Mouse (Mus musculus): ENCODE measurements around the gene Mllt3. TPM values are rescaled to one million over a fixed set of nuclear protein-coding genes. Genes with fewer than 3 reads are reported as not detected.

The Mllt3 gene
- polyA plus RNA-seq, 1 experiment = 5.1 TPM

DNA sequence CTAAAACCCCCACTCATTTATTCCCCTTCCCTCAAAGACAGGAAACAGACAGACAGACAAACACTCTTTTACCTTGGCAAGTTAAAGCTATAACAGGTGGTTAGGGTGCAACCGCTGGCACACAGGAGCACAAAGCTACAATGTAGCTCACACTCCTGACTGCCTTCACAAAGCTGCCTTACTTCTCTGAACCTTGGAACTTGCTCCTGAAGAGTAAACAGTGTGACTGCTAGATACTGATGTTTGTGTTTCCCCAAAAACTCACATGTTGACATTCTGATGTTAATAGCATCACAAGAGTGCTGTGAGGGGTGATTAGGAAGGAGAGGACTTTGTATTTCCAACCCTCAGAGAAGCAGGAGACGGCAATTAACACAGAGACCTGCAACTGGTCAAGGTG, 151.6 kb downstream of the Mllt3 start:
- Histone ChIP-seq H3K27ac (ENCODE audit: insufficient read depth, low read depth, low read length) (peak overlapping the region; percentile 39; the same call in 1 of the 2 replicates), H3K36me3 (ENCODE audit: control insufficient read depth, insufficient read depth, low read length) (no peaks in the 10 kb centered on the region), H3K4me3 (ENCODE audit: low read depth, low read length) (no peak overlapping the region), H3K4me1 (ENCODE audit: control insufficient read depth, insufficient read depth, insufficient read length, low read length) (peaks cover 22% of the 10 kb centered on the region; the same call in 1 of the 2 replicates), H3K27me3 (ENCODE audit: control insufficient read depth, insufficient read depth, low read length) (no peaks in the 10 kb centered on the region)
- whole genome bisulfite sequencing = 27% methylated on average over 2 of the region's 2 CpGs
- TF ChIP-seq POLR2A (IDR thresholded peaks at IDR 0.05; ENCODE audit: low read depth, low read length) = no peak
- no peak for TF ChIP-seq CTCF (IDR thresholded peaks at IDR 0.05; ENCODE audit: extremely low read depth, insufficient read length, insufficient replicate concordance, low read depth, low read length)

DNA sequence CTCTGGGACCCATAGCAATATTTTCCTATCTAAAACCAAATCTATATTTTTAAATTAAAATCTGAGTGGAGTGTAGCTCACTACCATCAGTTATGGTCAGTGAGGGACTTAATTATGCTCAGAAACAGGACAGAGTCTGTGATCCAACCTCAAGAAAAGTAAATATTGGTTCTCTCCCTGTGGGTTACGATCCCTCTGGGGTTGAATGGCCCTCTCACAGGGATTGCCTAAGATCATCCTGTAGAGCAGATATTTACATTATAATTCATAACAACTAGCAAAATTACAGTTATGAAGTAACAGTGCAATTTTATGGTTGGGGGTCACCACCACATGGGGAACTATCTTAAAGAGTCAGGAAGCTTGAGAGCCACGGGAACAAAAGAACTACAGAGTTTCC, 152.9 kb downstream of the Mllt3 start:
- TF ChIP-seq CTCF (IDR thresholded peaks at IDR 0.05; ENCODE audit: extremely low read depth, insufficient read length, insufficient replicate concordance, low read depth, low read length) = no peak
- TF ChIP-seq POLR2A (IDR thresholded peaks at IDR 0.05; ENCODE audit: low read depth, low read length) = no peak
- no peaks in the 10 kb centered on the region for H3K36me3 ChIP-seq (ENCODE audit: control insufficient read depth, insufficient read depth, low read length)
- no peak overlapping the region for H3K4me3 ChIP-seq (ENCODE audit: low read depth, low read length)
- H3K27ac ChIP-seq (ENCODE audit: insufficient read depth, low read depth, low read length) = no peak overlapping the region
- WGBS = 78% methylated on average over 2 of the region's 2 CpGs
- peaks cover 15% of the 10 kb centered on the region; the same call in 1 of the 2 replicates for H3K4me1 ChIP-seq (ENCODE audit: control insufficient read depth, insufficient read depth, insufficient read length, low read length)
- H3K27me3 ChIP-seq (ENCODE audit: control insufficient read depth, insufficient read depth, low read length) = no peaks in the 10 kb centered on the region

DNA sequence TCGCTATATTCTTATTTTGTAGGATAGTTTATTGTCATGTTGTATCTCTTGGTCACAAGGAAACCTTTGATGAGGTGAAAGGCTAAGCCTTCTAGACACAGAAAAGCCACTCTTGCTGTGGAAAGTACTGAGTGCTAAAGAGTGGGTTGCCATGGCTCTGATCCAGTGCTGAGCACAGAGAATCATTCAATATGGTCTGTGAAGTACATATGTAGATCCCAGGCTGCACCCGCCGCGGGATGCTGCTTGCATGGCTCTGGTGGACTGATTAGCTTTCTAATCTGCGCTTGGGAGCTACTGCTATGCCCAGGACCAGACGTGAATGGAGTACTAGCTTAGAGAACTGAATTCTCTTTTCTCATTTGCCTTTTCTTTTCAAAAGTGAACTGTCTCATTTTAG, 154.5 kb downstream of the Mllt3 start:
- Histone ChIP-seq H3K27ac (ENCODE audit: insufficient read depth, low read depth, low read length) (no peak overlapping the region), H3K4me3 (ENCODE audit: low read depth, low read length) (no peak overlapping the region), H3K4me1 (ENCODE audit: control insufficient read depth, insufficient read depth, insufficient read length, low read length) (peaks cover 15% of the 10 kb centered on the region; the same call in 1 of the 2 replicates), H3K36me3 (ENCODE audit: control insufficient read depth, insufficient read depth, low read length) (no peaks in the 10 kb centered on the region), H3K27me3 (ENCODE audit: control insufficient read depth, insufficient read depth, low read length) (no peaks in the 10 kb centered on the region)
- WGBS = 87% methylated on average over 6 of the region's 6 CpGs
- TF ChIP-seq CTCF (IDR thresholded peaks at IDR 0.05; ENCODE audit: extremely low read depth, insufficient read length, insufficient replicate concordance, low read depth, low read length) (no peak), POLR2A (IDR thresholded peaks at IDR 0.05; ENCODE audit: low read depth, low read length) (no peak)

DNA sequence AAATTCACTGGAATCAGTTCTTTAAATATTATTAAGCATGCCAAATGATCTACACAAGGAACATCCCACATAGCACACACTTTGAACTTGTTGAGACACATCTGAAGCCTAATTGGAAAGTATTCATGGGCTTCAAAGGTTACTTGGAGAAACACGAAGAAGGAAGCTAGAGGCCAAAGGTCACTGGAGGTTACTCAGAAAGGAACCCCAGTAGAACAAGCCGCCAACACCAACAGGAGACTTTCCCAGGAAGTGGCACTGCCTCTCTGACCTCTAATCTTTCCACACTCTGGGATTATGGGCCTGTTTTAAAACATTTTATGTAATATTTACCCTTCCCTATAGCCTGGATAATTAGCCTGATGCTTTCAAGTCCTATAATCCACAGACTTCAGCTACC, 162.6 kb downstream of the Mllt3 start:
- Histone ChIP-seq H3K36me3 (ENCODE audit: control insufficient read depth, insufficient read depth, low read length) (0 out of 2 replicates have a peak, but pooled peaks cover 1% of the 10 kb centered on the region), H3K4me1 (ENCODE audit: control insufficient read depth, insufficient read depth, insufficient read length, low read length) (no peaks in the 10 kb centered on the region), H3K4me3 (ENCODE audit: low read depth, low read length) (no peak overlapping the region), H3K27me3 (ENCODE audit: control insufficient read depth, insufficient read depth, low read length) (no peaks in the 10 kb centered on the region), H3K27ac (ENCODE audit: insufficient read depth, low read depth, low read length) (no peak overlapping the region)
- 20% methylated on average over 2 of the region's 2 CpGs for WGBS
- TF ChIP-seq CTCF (IDR thresholded peaks at IDR 0.05; ENCODE audit: extremely low read depth, insufficient read length, insufficient replicate concordance, low read depth, low read length) (no peak), POLR2A (IDR thresholded peaks at IDR 0.05; ENCODE audit: low read depth, low read length) (no peak)

DNA sequence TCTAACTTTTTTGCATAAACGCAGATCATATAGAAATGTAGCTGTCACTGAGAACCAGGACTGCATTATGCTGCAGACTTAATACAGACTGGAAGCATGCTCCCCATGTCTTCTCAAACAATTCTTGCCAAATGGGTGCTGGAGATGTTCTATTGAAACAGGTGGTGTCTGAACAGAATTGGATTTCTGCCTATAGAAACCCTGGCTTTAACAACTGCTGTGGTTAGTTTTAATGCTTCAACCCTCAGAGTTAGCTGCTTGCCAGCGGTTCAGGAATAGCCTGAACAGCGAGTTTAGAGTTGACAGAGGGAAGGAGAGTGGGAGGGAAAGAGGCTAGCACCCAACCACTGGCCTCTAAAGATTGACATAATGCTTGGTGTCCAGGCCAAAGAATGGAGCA, 166.6 kb downstream of the Mllt3 start:
- WGBS = 81% methylated on average over 3 of the region's 3 CpGs
- Histone ChIP-seq H3K4me3 (ENCODE audit: low read depth, low read length) (no peak overlapping the region), H3K27ac (ENCODE audit: insufficient read depth, low read depth, low read length) (no peak overlapping the region), H3K27me3 (ENCODE audit: control insufficient read depth, insufficient read depth, low read length) (no peaks in the 10 kb centered on the region), H3K4me1 (ENCODE audit: control insufficient read depth, insufficient read depth, insufficient read length, low read length) (peaks cover 3% of the 10 kb centered on the region; the same call in 1 of the 2 replicates), H3K36me3 (ENCODE audit: control insufficient read depth, insufficient read depth, low read length) (no peaks in the 10 kb centered on the region)
- TF ChIP-seq CTCF (IDR thresholded peaks at IDR 0.05; ENCODE audit: extremely low read depth, insufficient read length, insufficient replicate concordance, low read depth, low read length) (no peak), POLR2A (IDR thresholded peaks at IDR 0.05; ENCODE audit: low read depth, low read length) (no peak)

DNA sequence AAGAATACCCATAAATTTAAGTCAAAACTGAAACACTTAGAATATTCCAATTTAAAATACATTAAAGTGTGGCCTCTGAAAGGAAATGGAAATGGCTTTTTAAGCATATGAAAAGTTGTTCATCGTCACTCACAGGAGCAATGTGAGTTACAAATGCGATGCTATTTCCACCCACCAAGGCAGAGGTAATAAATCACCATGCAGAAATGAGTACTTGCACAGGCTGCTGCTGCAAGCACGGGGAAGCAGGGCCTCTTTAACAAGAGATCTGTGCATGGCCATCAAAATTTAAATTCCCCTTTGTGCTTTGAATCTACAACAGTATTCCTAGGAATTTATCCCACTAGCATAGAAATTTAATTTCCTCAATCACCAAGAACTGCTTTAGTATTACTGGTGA, 167.3 kb downstream of the Mllt3 start:
- Histone ChIP-seq H3K4me1 (ENCODE audit: control insufficient read depth, insufficient read depth, insufficient read length, low read length) (peaks cover 3% of the 10 kb centered on the region; the same call in 1 of the 2 replicates), H3K27me3 (ENCODE audit: control insufficient read depth, insufficient read depth, low read length) (no peaks in the 10 kb centered on the region), H3K27ac (ENCODE audit: insufficient read depth, low read depth, low read length) (no peak overlapping the region), H3K36me3 (ENCODE audit: control insufficient read depth, insufficient read depth, low read length) (no peaks in the 10 kb centered on the region), H3K4me3 (ENCODE audit: low read depth, low read length) (no peak overlapping the region)
- whole genome bisulfite sequencing = 43% methylated on average over 3 of the region's 3 CpGs
- TF ChIP-seq POLR2A (IDR thresholded peaks at IDR 0.05; ENCODE audit: low read depth, low read length) (no peak), CTCF (IDR thresholded peaks at IDR 0.05; ENCODE audit: extremely low read depth, insufficient read length, insufficient replicate concordance, low read depth, low read length) (no peak)

DNA sequence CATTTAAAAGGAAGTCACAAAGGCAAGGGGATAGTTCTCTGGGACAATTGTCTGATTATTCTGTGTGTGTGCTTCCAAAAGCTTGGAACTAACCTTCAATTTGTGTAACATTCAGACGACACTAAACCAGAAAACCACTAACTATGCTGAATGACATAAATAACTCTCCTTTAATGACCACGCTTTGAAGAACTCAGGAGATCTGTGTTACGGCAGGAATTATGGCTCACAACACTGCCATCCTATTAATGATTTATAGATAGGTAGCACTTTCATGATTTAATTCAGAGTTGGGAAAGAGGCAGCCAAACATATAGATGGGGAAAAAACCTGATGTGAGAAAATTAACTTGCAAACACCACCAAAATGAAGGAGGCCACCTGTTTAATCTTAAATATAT, 168.1 kb downstream of the Mllt3 start:
- TF ChIP-seq CTCF (IDR thresholded peaks at IDR 0.05; ENCODE audit: extremely low read depth, insufficient read length, insufficient replicate concordance, low read depth, low read length) (no peak), POLR2A (IDR thresholded peaks at IDR 0.05; ENCODE audit: low read depth, low read length) (no peak)
- H3K27ac ChIP-seq (ENCODE audit: insufficient read depth, low read depth, low read length) = no peak overlapping the region
- no peak overlapping the region for H3K4me3 ChIP-seq (ENCODE audit: low read depth, low read length)
- peaks cover 3% of the 10 kb centered on the region; the same call in 1 of the 2 replicates for H3K4me1 ChIP-seq (ENCODE audit: control insufficient read depth, insufficient read depth, insufficient read length, low read length)
- 30% methylated on average over 3 of the region's 3 CpGs for WGBS
- H3K27me3 ChIP-seq (ENCODE audit: control insufficient read depth, insufficient read depth, low read length) = no peaks in the 10 kb centered on the region
- H3K36me3 ChIP-seq (ENCODE audit: control insufficient read depth, insufficient read depth, low read length) = no peaks in the 10 kb centered on the region
